In the genomic region with DNA sequence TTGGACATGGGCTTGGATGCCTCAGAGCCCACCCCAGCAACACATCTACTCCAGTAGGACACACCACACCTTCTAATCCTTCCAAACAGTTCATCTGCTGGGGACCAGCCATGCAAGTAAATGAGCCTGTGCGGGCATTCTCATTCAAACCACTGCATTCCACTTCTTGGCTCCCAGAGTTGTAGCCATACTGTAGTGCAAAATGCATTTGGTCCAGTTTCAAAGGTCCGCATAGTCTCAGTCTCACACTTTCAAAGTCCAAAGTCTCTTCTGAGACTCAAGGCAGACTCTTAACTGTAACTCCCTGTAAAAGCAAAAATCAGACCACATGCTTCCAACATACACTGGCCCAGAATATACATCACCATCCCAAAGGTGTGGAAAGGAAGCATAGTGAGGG, we compare ENCODE assay signal across 18 mouse cellular contexts.
"Had no signal": no experiment of that assay in that cellular context is flagged by ENCODE, and none has a peak within 500 bp of the region (broad histone marks: within the 10 kb centered on the region; RNA-seq: fewer than 3 reads in every experiment).

No protein-coding gene starts in this region.

- H3K9ac ChIP-seq: heart, embryonic 12.5 days; hindbrain, embryonic 13.5 days; hindbrain, embryonic 15.5 days; limb, embryonic 13.5 days; limb, embryonic 15.5 days; liver, embryonic 12.5 days; liver, embryonic 14.5 days had no signal

- H3K4me3 ChIP-seq: gastrocnemius, adult 2 months; heart, embryonic 10.5 days; heart, embryonic 12.5 days; hindbrain, embryonic 13.5 days; hindbrain, embryonic 15.5 days; layer of hippocampus, adult 2 months; left cerebral cortex, adult 2 months; limb, embryonic 13.5 days; limb, embryonic 15.5 days; liver, embryonic 12.5 days had no signal

- H3K36me3 ChIP-seq: heart, embryonic 10.5 days; heart, embryonic 12.5 days; hindbrain, embryonic 13.5 days; hindbrain, embryonic 15.5 days; limb, embryonic 13.5 days; limb, embryonic 15.5 days; liver, embryonic 12.5 days had no signal

- H3K9me3 ChIP-seq: heart, embryonic 10.5 days; heart, embryonic 12.5 days; hindbrain, embryonic 13.5 days; hindbrain, embryonic 15.5 days; limb, embryonic 13.5 days; limb, embryonic 15.5 days; liver, embryonic 12.5 days had no signal

- DNase-seq: gastrocnemius, adult 2 months; gastrocnemius, postnatal 10 days; gastrocnemius, postnatal 25 days; heart, adult 18-20 months; heart, postnatal 10 days; left cerebral cortex, postnatal 4 days had no signal

- H3K27ac ChIP-seq: gastrocnemius, adult 2 months; heart, embryonic 10.5 days; hindbrain, embryonic 13.5 days; hindbrain, embryonic 15.5 days; hindbrain, postnatal 0 days; layer of hippocampus, adult 2 months; left cerebral cortex, adult 2 months; limb, embryonic 13.5 days; limb, embryonic 15.5 days; liver, embryonic 12.5 days; liver, embryonic 14.5 days had no signal

- H3K4me2 ChIP-seq: heart, embryonic 12.5 days; hindbrain, embryonic 13.5 days; hindbrain, embryonic 15.5 days; limb, embryonic 13.5 days; limb, embryonic 15.5 days; liver, embryonic 12.5 days had no signal

- H3K4me1 ChIP-seq: heart, embryonic 10.5 days; heart, embryonic 12.5 days; hindbrain, embryonic 13.5 days; hindbrain, embryonic 15.5 days; limb, embryonic 13.5 days; limb, embryonic 15.5 days; liver, embryonic 12.5 days had no signal

- ATAC-seq: forebrain, embryonic 16.5 days; hindbrain, postnatal 0 days; liver, embryonic 12.5 days had no signal

- H3K27me3 ChIP-seq: heart, embryonic 12.5 days; hindbrain, embryonic 13.5 days; hindbrain, embryonic 15.5 days; limb, embryonic 15.5 days; liver, embryonic 12.5 days had no signal
